Mouse (Mus musculus) c-Kit-positive CD71-positive TER-119-negative erythroid progenitor cells, embryonic 14.5 days (primary cell): ENCODE measurements around the gene Styk1.
A peak's percentile ranks its signal among the peaks of the same experiment; 100 is the strongest.

Experiments used
- DNase-seq: peaks from one replicate; pipeline ENCODE4 v3.0.0-alpha.2; 2013; ENCODE audit warnings: low read depth

Styk1 gene

DNA sequence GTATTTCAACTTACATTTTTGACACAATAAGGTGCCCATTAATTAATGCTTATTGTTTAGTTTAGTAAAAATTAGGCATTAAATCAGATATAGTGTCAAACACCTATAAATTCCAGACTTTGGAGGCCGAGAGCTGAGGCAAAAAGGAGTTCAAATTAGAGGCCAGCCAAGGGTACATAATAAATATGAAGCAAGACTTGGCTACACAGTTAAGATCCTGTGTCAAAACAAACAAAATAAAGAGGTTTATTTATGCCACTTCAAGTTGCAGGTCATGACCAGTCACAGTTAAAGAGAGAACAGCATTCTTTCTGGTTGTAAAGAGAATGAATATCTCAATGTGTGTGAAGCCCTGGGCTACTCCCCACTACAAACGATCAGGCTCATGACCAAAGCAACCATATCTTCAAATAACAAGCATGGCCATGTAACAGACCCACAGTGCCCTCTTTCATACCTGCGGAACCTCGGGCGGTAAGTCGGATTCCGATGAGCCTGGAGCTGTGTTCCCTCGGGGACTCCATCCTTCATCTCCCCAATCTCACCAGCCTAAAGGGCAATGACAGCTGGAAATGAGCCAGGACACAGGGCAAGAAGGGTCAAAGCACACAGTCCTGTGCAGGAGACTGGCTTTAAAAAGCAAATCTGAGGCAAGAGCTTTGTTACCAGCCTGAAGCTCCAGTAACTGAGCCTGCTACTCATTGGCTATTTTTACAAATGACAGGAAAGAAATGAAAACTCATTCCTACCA is 16.6 kb upstream of the Styk1 start:
- no peak for DNase-seq

DNA sequence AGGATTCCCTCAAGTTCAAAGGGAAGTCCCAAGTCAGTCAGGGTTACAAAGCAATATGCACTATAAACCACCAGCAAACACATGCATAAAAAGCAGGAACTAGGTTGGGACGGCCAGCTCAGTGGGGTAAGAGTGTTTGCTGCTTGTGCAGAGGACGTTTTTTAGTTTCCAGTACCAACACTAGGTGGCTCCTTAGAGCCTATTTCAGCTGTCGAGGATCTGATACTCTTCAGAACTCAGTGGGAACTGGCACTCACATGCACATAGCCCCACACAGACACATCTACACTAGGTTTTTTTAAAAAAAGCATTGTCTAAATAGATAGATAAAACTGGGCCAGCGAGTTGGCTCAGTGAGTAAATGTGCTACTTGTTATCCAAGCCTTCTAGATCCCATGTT is 13.7 kb upstream of the Styk1 start:
- no peak for DNase-seq

DNA sequence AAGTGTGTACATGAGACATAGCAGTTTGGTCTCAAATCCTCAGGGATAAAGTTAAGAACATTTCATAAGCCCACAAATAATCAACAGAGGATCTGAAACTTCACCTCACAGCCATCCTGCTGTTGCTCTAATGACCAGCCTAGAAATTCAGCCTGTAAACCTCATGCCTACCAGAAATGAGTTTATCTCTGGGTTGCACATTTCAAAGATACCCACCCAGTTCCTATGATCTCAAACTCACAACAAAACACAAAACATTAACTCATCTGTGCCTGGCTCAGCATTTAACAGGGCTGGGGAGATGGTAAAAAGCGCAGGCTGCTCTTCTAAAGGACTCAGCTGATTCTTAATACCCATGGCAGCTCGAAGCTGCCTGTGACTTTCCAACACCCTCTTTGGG is 11.0 kb upstream of the Styk1 start:
- peak; percentile 61 for DNase-seq

DNA sequence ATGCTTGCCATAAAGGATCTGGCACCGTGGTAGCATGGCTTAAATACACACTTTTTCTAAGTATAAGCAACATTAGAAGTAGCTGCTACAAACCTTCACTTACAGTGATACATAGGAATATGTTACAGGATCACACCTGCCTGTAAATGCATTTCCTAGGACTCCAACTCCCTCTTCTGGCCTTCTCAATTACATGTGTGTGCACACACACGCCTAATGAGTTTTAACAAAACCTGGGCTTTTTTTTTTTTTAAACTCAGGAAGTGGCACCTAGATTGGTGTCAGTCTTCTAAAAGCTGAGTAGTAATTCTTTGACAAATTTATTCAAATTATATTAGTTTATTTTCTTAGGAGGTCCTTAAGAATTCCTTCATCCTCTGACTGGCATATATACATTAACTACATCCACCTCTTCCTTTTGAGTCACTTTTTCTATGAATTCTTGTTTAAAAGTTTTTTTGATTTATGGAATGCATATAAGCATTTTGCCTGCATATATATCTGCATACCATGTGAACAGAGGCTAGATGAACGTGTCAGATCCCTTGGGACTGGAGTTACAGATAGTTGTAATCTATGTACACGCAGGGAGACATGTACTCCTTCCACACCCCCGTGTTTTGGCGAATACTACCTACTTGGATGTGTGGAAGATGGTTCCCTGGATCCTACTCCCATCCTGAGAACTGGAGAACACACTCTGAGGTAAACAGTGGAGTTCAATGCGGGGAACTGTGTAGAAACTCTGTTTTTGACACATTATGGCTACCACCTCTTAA is 9.8 kb upstream of the Styk1 start:
- no peak for DNase-seq

DNA sequence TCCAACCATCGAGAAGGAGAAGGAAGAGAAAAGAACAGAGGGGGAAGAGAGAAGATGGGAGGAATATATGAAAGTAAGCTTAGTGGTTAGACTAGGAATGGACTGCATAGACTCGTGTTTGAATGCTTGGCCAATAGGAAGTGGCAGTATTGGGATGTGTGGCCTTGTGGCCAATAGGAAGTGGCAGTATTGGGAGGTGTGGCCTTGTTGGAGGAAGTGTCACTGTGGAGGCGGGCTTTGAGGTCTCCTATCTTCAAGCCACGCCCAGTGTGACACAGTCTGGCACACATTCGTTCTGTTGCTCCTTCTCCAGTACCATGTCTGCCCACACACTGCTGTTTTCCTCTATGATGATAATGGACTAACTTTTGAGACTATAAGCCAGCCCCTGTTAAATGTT is 7.3 kb upstream of the Styk1 start:
- DNase-seq = peak; percentile 68

DNA sequence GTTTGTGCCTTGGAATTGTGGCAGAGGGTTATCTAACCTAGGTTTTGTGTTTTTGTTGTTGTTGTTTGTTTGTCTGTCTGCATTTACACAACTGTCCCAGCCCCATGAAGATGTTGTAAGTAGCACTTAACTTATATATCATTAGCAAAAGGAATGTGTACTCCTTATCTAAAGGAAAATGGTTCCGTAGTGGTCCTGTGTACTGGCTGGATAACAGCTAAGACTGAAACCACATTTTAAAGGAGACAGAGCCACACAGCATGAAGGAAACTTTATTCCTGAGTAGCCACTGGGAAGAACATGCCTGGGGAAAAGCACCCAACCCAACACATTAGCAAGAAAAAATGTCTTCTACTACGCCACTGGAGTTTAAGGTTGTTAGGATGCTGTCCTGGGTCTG is 6.1 kb upstream of the Styk1 start:
- peak; percentile 38 for DNase-seq

DNA sequence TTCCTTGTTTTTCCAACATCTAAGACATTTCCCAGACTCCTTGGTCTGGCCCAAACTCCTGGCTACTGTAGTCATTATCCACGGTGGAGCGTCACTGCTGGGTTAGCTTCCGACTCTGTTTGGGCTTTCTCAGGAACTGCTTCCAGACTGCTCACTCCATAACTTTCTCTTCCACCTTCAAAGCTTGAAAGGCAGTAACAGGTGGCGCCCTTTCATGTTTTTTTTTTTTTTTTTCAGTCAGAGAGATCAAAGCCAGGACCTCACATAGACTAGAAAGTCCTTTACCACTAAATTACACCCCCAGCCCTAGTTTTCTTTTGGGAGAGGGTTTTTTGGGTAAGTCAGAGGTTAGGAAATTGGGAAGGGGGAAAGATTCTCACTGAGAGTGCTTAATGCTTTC is 1.5 kb upstream of the Styk1 start:
- DNase-seq = no peak

DNA sequence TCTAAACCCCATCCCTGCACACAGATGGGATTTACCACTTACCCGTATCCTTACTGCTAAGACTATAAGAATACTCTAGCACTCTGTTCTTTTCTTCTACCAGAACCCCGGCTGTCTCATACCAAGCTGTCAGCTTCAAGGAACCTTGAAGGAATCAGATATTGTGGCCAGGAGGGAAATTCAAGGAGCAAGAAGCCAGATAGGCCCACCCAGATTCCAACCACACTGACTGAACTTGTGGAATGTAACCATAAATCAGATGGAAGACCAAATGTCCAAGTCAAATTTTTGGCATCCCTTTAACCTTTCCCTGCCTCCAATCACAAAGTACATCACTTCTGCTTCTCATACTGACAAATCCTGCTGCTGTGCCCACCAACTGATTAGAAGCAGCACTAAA is 6.4 kb downstream of the Styk1 start:
- no peak for DNase-seq

DNA sequence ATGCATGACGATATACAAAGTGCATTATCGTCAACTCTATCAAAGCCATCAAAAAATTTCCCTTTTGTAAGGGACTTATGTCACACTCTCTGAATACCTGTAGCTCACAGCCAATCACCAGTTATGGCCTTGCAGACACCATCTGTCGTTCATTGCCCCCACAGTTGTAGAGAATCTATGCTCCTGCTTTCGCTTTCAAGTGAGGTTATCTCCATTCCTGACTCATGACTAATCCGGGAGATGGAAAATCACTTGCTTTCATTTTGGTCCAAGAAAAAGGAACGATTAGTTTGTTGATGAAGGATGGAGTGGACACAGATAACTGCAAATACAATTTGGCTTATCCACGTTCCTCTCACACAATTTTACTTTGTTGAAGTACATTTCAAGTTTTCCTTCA is 9.1 kb downstream of the Styk1 start:
- no peak for DNase-seq

DNA sequence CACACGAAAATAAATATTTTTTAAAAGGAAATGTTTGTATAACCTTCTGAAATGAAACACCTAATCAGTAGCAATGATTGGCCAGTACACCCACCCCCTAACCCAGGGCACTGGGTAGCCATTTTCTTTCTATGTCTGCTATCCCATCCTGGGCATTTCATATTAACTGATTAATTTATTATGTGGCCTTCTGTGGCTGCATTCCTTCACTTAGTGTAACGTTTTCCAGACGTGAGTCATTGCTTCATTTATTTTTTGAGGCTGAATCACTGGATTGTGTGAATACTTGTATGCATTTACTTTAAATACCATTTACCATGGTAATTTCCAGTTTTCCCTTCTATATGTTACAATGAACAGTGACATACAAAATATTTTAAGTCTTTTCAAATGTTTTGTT is 13.3 kb downstream of the Styk1 start:
- no peak for DNase-seq

DNA sequence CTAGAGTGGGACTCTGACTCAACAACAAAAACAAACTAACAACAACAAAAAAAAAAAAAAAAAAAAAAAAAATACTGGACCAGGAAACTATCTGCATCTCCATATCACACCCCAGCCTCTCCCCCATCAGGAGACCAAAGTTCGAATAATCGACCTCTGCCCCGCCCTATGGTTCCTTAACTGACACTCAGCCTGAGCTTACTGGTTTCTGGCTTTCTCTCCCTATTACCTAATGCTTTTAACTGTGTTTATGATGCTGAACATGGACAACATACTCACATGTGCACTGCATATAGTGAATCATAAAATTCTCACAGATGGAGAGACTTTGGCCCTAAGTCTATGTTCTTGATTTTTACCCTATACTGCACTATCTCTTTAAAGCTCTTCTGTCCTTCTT is 14.1 kb downstream of the Styk1 start:
- DNase-seq = no peak

DNA sequence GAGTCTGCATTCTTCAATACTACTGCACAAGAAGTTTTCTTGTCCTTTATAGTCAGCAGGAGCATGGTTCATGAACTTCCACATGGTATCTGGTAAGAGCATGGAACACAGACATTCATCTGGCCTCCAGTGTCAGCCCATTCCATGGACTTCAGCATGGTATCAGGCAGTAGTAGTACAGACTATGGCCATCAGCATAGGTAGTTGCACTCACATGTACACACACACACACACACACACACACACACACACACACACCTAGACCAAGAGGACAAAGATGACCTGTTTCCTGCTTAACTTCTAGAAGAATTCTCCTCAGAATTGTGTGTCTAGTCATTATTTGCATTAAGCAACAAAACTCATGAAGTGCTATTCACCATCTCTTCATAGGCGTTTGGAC is 14.6 kb downstream of the Styk1 start:
- DNase-seq = no peak

DNA sequence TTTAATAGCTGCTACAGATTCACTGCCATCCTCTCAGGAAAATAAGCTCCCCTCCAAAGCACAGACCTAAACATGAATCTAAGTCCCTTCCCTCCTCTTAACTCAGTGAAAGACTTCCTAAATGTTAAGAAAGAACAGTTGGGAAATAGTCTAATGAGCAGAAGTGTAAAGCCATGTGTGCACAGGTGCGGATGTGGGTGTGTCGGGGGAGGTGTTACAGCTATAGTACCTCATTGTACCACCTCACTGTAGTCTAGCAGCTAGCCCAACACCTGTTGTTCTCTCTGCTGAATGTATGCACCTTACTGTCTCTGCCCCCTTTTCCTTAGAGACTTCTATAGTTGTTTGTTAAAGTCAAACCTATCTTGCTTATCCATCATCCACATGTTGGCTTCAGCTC is 26.3 kb downstream of the Styk1 start:
- DNase-seq = no peak

DNA sequence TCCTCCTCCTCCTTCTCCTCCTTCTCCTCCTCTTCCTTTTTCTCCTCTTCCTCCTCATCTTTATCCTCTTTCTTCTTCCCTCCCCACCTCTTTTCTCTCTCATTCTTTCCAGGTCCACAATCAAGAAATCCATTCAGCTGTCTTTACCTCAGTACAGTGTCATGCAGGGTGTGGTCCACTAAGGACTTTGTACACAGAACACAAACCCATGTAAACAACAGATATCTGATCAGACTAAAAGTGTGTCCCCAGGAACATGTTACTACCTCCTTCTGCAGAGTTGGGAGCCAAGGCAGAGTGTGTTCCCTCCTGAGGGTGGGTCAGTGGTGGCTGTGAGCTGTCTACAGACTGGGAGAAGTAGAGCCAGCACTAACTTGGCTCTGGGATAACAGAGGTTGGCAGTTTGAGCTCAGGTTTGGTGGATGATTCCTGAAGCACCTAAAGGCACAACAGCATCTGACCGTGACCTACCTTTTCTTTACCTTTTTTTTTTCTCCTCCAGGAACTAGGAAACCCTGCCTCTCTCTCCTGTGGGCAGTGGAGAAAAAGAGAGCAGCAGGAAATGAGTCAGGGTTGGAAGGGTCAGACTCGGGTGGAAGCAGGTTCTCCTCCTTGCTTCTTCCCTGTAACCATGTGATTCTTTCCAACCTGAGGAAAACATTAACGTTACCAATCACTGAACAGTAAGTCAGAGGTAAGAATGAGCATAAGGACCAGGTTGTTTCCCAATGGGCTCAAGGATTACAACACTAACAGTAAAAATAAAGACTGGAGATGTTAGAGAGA is 31.4 kb downstream of the Styk1 start:
- DNase-seq = no peak

DNA sequence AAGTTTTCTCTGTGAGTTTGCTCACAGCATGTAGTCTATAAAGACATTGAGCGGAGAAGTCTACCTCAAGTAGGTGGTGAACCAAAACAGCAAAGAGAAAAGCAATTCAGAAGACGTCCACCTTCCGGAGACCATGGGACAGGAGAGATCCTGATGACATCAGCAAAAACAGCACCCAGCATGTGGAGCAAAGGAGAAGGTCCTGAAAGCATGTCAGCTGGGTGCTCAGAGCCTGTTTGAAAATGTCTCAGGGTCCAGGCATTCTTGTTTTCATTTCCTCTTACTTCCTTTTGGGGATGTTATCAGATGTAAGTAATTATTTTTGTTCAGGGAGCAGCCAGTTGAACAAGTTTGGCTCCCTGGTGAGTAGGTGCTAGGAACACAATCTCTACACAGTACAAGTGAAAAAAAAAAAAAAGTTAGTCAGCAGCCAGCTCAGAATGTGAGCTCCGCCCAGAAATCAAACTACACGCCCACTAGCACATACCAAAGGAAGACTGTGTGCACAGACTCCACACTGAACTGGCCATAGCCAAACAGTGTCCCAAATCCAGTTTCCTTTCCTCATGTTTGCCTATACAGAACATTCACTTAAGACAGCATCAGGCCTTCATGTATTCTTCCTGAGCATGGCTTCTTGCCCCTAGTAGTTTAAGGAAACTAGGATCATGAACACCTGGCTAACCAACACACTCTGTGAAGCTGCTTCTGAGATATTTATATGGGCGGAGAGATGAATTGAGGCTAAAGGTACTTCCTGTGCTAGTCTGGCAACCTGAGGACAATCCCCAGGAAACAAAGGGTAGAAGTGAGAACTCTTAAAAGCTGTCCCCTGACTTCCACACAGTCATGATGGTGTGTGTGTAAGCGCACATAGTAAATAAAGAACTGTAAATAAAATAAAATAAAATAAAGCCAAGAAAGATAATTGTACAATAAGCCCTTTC is 37.0 kb downstream of the Styk1 start:
- DNase-seq = no peak

DNA sequence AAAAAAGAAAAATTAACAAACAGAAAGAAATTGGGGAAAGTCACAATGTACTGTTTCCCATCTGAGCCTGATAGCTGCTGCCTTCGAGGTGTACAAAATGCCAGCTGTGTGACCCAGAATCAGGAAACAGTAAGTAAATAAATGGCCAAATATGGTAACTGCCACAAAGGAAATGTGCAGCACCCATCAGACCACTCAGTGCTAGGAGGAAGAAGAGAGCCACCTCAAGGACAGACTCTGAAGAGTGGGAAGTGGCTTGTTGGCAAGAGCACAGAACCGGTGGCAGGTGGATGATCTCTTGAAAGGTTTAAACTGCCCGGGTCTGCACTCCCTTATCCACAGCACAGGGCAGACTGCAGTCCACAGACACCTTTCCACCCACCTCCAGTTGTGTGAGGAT is 45.4 kb downstream of the Styk1 start:
- DNase-seq = no peak

DNA sequence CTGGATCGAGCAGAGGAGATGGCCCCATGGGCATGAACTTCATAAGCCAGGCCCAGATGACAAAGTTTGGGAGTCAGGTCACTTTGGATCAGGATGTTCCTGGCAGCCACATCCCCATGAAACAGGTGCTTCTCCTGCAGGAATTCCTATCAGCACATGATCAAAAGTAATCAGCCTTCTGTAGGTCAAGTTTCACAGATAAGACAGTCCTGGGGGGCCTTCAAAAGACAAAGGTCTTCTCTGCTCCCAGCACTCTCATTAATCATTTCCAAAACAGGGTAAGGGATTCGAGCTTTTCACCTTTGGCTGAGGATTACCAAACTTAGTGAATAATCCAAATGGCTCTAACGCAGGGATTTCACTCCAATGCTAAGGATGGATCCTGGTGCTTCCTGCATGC is 48.6 kb downstream of the Styk1 start:
- DNase-seq = no peak

DNA sequence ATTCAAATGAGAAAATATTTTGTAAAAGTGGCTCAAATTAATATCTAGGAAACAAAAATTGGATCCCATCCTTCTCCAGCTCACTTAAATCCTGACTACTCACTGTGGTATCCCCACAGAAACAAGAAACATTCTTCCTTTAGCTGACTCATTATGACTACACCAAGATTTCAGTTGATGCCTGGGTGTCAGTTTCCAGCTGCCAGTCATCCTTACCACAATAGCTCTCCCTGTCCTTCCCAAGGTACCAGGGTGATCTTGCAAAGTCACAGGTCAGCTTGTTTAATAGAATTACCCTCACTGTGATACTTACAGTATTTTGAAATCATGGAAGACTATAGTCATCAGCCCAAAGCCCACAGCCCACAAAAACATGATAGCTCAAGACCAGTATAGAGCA is 54.9 kb downstream of the Styk1 start:
- DNase-seq = no peak

DNA sequence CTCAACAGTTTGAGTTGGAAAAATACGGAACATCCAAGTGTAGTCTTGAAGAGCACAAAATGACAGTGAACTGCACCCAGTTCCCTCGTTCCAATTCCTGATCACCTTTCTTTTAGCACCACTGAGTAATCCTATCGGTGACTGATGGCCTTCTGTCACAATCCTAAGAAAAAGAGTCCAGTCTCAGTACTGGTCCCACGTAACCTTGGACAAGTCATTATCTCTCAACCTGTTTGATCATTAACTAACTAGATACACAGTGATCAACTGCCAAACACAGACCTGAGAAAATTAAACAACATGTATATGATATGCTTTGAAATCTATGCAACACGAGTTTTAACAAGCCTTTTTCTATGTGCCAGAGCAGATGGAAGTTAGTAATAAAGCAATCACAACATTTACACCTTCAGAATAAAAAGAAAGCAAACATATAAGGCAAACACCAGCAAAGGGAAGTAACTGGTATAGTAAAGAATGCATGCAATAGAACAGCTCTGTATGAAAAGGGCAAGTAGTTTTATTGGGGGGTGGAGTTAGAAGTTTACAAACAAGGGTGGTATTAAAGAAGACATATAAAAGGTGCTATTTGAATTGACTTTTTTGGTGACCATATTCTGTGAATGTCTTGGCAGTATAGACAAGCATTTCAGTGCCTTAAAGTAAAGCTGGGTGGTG is 58.8 kb downstream of the Styk1 start:
- DNase-seq = no peak

DNA sequence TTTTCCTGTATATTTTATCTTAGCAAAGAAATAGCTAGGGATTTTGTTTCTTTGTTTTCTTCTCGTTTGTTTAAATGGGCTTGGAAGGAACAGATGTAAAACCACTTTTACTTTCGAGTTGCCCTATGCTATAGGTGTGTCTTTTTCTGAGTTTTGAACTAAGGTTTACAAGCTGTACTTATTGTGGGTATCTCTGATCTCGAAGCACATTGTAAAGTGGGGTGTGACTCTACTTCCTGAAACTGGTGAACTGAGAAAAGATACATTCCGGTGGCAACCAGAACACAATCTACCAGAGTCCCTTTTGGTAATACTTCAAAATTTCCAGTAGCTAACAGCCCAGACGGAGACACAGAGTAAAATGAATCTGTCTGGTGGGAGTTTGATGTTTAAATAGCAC is 59.5 kb downstream of the Styk1 start:
- no peak for DNase-seq
